In genomic region chr17:23592208-23592925, GRCm38 (mm10) we compare ENCODE assay signal across 8 mouse cellular contexts. TPM values are rescaled to one million over a fixed set of nuclear protein-coding genes. Genes with fewer than 3 reads are reported as not detected.
DNase-seq lines count a peak whose midpoint lies in the region; ATAC-seq lines count a peak whose summit lies in the region.

No protein-coding gene starts in this region.

- H3K36me3 ChIP-seq in lung, embryonic 16.5 days (ENCODE audit: control insufficient read depth, insufficient read depth, low read length) = no peaks in the 10 kb centered on the region

- peak overlapping the region; percentile 79 for H3K4me2 ChIP-seq in lung, embryonic 16.5 days (ENCODE audit: low read depth, low read length)

- H3K9me3 ChIP-seq in lung, embryonic 16.5 days (ENCODE audit: control insufficient read depth, low read length) = no peaks in the 10 kb centered on the region

- H3K4me3 ChIP-seq in lung, embryonic 16.5 days (ENCODE audit: low read length) = peak overlapping the region; percentile 52

- peak; percentile 89 for DNase-seq in MEL-GATA-1-ER (ENCODE audit: extremely low read depth, low read depth)
- DNase-seq in cerebellum, adult 8-10 months = peak; percentile 98
- DNase-seq in forelimb bud, embryonic 11.5 days (ENCODE audit: low read depth, low spot score) = peak; percentile 96
- DNase-seq in layer of hippocampus, adult 9-10 months (ENCODE audit: low spot score) = peak; percentile 84
- peak; percentile 86 for DNase-seq in ovary, postnatal 10 days (ENCODE audit: low spot score)
- peak; percentile 73 to 81 for DNase-seq in thymus, postnatal 10 days (ENCODE audit: low spot score in 2 of 2)

- H3K4me1 ChIP-seq in lung, embryonic 16.5 days (replicated peaks; ENCODE audit: control insufficient read depth, insufficient read depth, low read length) = no peaks in the 10 kb centered on the region

- 6% methylated on average over 34 of the region's 34 CpGs for WGBS in lung, embryonic 16.5 days

- H3K27me3 ChIP-seq in lung, embryonic 16.5 days (ENCODE audit: control insufficient read depth, insufficient read depth, low read depth, low read length) = no peaks in the 10 kb centered on the region

- H3K27ac ChIP-seq in lung, embryonic 16.5 days (ENCODE audit: low read length) = peak overlapping the region; percentile 50

- ATAC-seq in hematopoietic stem cell, adult 5-6 weeks (replicated peaks in 1 of 2; ENCODE audit: insufficient read depth in 1 of 2, low FRiP score in 2 of 2, low TSS enrichment in 1 of 2, low read depth in 1 of 2, poor library complexity in 2 of 2, severe bottlenecking in 2 of 2) = peak; percentile 98
- ATAC-seq in lung, embryonic 16.5 days (ENCODE audit: low read depth) = peak; percentile 99

- H3K9ac ChIP-seq in lung, embryonic 16.5 days (ENCODE audit: low read length) = peak overlapping the region; percentile 63

RNA-seq across cellular contexts. Expression of gene Zfp13, which starts 6.9 kb away (rescaled TPM):
- total RNA-seq in hematopoietic stem cell, adult 5-6 weeks (2017) = 0.25 TPM in 1 of 2 replicates, not detected in the other
- 12.9 TPM in 2 replicates for polyA plus RNA-seq in lung, embryonic 16.5 days (2015; fragmentation: Nextera tagmentation; extraction: Ambion mirVana)

RNA-seq across cellular contexts. Expression of gene Zscan10, which starts 8.3 kb away (rescaled TPM):
- not detected in 2 replicates for total RNA-seq in hematopoietic stem cell, adult 5-6 weeks (2017)
- 0.26 and 0.36 TPM in 2 replicates for polyA plus RNA-seq in lung, embryonic 16.5 days (2015; fragmentation: Nextera tagmentation; extraction: Ambion mirVana)

RNA-seq across cellular contexts. Expression of gene Zfp213, which starts 28.3 kb away (rescaled TPM):
- 6.4 and 11.4 TPM in 2 replicates for total RNA-seq in hematopoietic stem cell, adult 5-6 weeks (2017)
- 17.4 and 21.7 TPM in 2 replicates for polyA plus RNA-seq in lung, embryonic 16.5 days (2015; fragmentation: Nextera tagmentation; extraction: Ambion mirVana)

RNA-seq across cellular contexts. Expression of gene Mmp25, which starts 52.7 kb away (rescaled TPM):
- total RNA-seq in hematopoietic stem cell, adult 5-6 weeks (2017) = 2.7 and 5.2 TPM in 2 replicates
- polyA plus RNA-seq in lung, embryonic 16.5 days (2015; fragmentation: Nextera tagmentation; extraction: Ambion mirVana) = 0.49 and 0.78 TPM in 2 replicates

Comparison
In these comparisons a context has a peak if more than half of its experiments do, and no peak if none do; other contexts are left out.
1. Peak in every context shown above with its lines: DNase-seq, ATAC-seq, H3K4me3 ChIP-seq and H3K27ac ChIP-seq.